Mouse (Mus musculus) limb, embryonic 11.5 days (tissue): ENCODE data around the gene Palm. TPM values are rescaled to one million over a fixed set of nuclear protein-coding genes. Genes with fewer than 3 reads are reported as not detected.
A peak's percentile ranks its signal among the peaks of the same experiment; 100 is the strongest.

ENCODE experiments used
- ATAC-seq: fragments of 200-750 bp; cut with Nextera tagmentation; 2 replicates; pipeline ENCODE4 v1.8.0; 2017; ENCODE audit warnings: low read depth; ENCODE audit not compliant: insufficient number of reproducible peaks, low FRiP score, low TSS enrichment
- DNase-seq: peaks from one replicate; pipeline ENCODE4 v3.0.0-alpha.2; 2015; ENCODE audit warnings: low spot score
- H3K27ac ChIP-seq: fragments of 300-500 bp; sonication (generic); replicated peaks from 2 replicates; pipeline ENCODE4 v1.5.1; 2014; ENCODE audit warnings: low read depth, mild to moderate bottlenecking, low read length
- H3K27me3 ChIP-seq: fragments of 300-500 bp; sonication (generic); 2 replicates; pipeline ENCODE4 v1.6.1; 2014; ENCODE audit warnings: mild to moderate bottlenecking, low read length, mixed read lengths; ENCODE audit not compliant: control insufficient read depth, insufficient read depth
- H3K36me3 ChIP-seq: fragments of 300-500 bp; sonication (generic); 2 replicates; pipeline ENCODE4 v1.6.1; 2014; ENCODE audit warnings: mild to moderate bottlenecking, low read length, moderate library complexity, mixed read lengths; ENCODE audit not compliant: control insufficient read depth, insufficient read depth
- H3K4me1 ChIP-seq: fragments of 300-500 bp; sonication (generic); 2 replicates; pipeline ENCODE4 v1.6.1; 2014; ENCODE audit warnings: low read length, mixed read lengths; ENCODE audit not compliant: control insufficient read depth, insufficient read depth
- H3K4me2 ChIP-seq: fragments of 300-500 bp; sonication (generic); 2 replicates; pipeline ENCODE4 v1.6.1; 2014; ENCODE audit warnings: low read depth, mild to moderate bottlenecking, moderate library complexity; ENCODE audit not compliant: severe bottlenecking
- H3K4me3 ChIP-seq: fragments of 300-500 bp; sonication (generic); 2 replicates; pipeline ENCODE4 v1.5.1; 2014; ENCODE audit warnings: low read depth, low read length
- H3K9ac ChIP-seq: fragments of 300-500 bp; sonication (generic); 2 replicates; pipeline ENCODE4 v1.6.1; 2014; ENCODE audit warnings: mild to moderate bottlenecking, low read length
- H3K9me3 ChIP-seq: fragments of 300-500 bp; sonication (generic); 2 replicates; pipeline ENCODE4 v1.6.1; 2016; ENCODE audit warnings: low read length; ENCODE audit not compliant: control insufficient read depth
- WGBS: fragments of 180-500 bp; shearing (Covaris S2); extraction: QIAGEN DNeasy Blood & Tissue Kit; methylation state at CpG from one replicate; pipeline ENCODE4 v1.1.7; 2014; 5-methylcytosine and 5-hydroxymethylcytosine counted together
- polyA plus RNA-seq: library from polyadenylated mRNA; unstranded; fragments of >200 nt; fragmentation: Nextera tagmentation; extraction: Ambion mirVana; gene quantifications from 2 replicates; pipeline ENCODE4 v1.2.1, GENCODE M21; 2014

Gene Palm
- polyA plus RNA-seq, 1 experiment from 2014 or later = 108 TPM

DNA sequence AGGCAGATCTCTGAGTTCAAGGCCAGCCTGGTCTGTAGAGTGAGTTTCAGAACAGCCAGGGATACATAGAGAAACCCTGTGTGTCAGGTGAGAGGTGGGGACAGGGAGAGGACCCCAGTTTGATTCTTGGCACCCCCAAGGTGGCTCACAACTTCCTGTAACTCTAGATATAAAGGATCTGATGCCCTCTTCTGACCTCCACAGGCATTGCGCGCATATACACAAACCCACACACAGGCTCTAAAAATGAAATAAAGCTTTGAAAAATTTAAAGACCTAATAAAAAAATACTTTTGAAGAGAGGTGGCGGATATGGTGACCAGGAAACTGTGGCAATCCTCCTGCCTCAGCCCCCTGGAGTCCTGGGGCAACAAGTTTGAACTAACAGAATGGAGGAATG is 2.5 kb downstream of the Palm start:
- Histone ChIP-seq H3K4me2 (no peak overlapping the region), H3K9ac (no peak overlapping the region), H3K36me3 (no peaks in the 10 kb centered on the region), H3K4me3 (no peak overlapping the region), H3K4me1 (peaks cover 15% of the 10 kb centered on the region), H3K27me3 (no peaks in the 10 kb centered on the region), H3K27ac (no peak overlapping the region), H3K9me3 (no peaks in the 10 kb centered on the region)
- 92% methylated on average over 3 of the region's 3 CpGs for WGBS
- DNase-seq (no peak), ATAC-seq (no peak)

DNA sequence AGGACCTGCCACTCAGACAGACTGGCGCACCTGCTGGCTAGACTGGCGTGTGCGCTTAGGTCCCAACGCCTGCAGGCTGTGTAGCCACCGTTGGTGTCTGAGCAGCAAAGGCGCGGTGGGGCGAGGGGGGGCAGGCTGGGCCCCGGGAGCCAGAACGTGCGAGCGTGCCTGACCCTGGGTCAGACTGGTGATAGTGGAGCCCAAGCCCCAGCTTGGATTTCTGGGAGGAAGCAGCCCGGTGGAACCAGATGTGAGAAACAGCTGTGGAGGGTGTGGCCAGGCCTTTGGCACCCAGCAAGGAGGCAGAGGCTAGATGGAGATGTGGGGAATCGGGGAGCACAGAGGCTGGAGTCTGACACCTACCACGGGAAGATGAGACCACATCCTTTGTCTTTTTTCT is 4.0 kb downstream of the Palm start:
- ATAC-seq (no peak), DNase-seq (peak; percentile 47)
- Histone ChIP-seq H3K27me3 (no peaks in the 10 kb centered on the region), H3K4me2 (no peak overlapping the region), H3K27ac (no peak overlapping the region), H3K9ac (no peak overlapping the region), H3K36me3 (no peaks in the 10 kb centered on the region), H3K9me3 (no peaks in the 10 kb centered on the region), H3K4me3 (no peak overlapping the region), H3K4me1 (peaks cover 20% of the 10 kb centered on the region)
- 32% methylated on average over 15 of the region's 15 CpGs for WGBS

DNA sequence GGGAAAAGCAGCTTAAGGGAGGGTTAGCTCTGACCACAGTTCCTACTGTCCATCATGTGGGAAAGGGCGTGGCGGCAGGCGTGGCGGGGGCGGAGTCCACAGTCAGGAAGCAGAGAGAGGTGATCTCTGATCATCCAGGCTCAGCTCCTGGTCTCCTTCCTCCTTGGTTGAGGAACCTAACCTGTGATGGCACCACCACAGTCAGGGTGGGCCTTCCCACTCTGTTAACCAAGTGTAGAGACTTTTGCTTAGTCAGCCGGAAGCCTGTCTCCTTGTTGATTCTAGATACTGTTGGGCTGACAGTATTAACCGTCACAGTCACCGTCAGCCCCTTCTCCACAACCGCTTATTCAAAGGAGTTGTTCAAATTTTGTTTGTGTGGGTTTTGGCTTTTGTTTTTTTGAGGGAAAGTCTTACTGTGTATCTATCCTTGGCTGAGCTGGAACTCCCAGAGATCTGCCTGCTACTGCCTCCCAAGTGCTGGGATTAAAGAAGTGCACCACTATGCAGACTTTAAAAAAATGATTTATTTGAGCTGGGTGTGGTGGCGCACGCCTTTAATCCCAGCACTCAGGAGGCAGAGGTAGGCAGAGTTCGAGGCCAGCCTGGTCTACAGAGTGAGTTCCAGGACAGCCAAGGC is 5.0 kb downstream of the Palm start:
- Histone ChIP-seq H3K27me3 (no peaks in the 10 kb centered on the region), H3K4me1 (peaks cover 31% of the 10 kb centered on the region)

DNA sequence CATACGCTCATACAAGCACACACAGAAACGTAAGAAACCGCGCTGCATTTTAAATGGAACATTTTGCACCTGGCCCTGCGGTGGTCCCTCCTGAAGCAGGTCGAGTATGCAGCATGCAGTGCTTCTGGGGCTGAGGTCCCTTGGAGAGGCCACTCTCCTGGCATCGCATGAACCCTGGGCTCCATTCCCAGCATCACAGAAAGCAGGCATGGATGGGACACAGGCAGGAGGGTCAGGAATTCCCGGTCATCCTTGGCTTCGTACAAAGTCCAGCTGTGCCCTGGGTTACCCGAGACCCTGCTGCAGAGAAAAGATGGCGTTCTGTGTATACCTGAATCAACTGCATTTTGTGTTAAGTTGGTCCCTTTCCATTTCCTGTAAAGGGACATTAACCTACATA is 7.1 kb downstream of the Palm start:
- Histone ChIP-seq H3K9ac (no peak overlapping the region), H3K27ac (peak overlapping the region; percentile 21; the same call in 1 of the 2 replicates), H3K4me3 (no peak overlapping the region), H3K4me1 (peaks cover 36% of the 10 kb centered on the region), H3K36me3 (no peaks in the 10 kb centered on the region), H3K9me3 (no peaks in the 10 kb centered on the region), H3K4me2 (no peak overlapping the region), H3K27me3 (no peaks in the 10 kb centered on the region)
- no peak for ATAC-seq
- WGBS = 84% methylated on average over 11 of the region's 11 CpGs
- DNase-seq = no peak

More for the DNA sequence above, 5.0 kb downstream of the Palm start:
- Histone ChIP-seq H3K36me3 (no peaks in the 10 kb centered on the region), H3K9ac (no peak overlapping the region), H3K9me3 (no peaks in the 10 kb centered on the region), H3K27ac (no peak overlapping the region), H3K4me2 (no peak overlapping the region), H3K4me3 (no peak overlapping the region)
- 92% methylated on average over 12 of the region's 12 CpGs for WGBS
- ATAC-seq (no peak), DNase-seq (no peak)

DNA sequence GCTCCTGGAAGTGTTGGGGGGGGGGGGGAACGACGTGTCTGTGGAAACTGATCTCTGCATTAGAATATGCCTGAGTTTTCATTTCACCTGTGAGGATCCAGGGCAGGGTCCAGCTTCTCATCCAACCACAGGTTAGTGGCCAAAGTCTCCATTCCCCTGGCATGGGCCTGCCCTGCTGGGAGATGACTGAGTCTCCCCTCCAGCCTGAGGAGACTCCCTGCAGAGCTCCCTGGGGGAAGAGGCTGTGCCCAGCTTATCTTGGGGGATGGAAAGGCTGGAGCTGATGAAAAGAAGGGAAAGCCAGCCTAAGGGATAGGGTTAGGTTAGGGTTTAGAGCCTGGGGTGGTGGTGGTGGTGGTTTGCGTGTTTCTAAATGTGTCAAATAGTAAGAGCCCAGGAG is 8.5 kb downstream of the Palm start:
- no peak overlapping the region for H3K4me2 ChIP-seq
- no peak overlapping the region for H3K27ac ChIP-seq
- WGBS = 42% methylated on average over 2 of the region's 3 CpGs
- H3K4me3 ChIP-seq = no peak overlapping the region
- no peaks in the 10 kb centered on the region for H3K9me3 ChIP-seq
- 0 out of 2 replicates have a peak, but pooled peaks cover 2% of the 10 kb centered on the region for H3K36me3 ChIP-seq
- H3K9ac ChIP-seq = no peak overlapping the region
- H3K4me1 ChIP-seq = peaks cover 36% of the 10 kb centered on the region
- no peaks in the 10 kb centered on the region for H3K27me3 ChIP-seq
- ATAC-seq = no peak
- no peak for DNase-seq

DNA sequence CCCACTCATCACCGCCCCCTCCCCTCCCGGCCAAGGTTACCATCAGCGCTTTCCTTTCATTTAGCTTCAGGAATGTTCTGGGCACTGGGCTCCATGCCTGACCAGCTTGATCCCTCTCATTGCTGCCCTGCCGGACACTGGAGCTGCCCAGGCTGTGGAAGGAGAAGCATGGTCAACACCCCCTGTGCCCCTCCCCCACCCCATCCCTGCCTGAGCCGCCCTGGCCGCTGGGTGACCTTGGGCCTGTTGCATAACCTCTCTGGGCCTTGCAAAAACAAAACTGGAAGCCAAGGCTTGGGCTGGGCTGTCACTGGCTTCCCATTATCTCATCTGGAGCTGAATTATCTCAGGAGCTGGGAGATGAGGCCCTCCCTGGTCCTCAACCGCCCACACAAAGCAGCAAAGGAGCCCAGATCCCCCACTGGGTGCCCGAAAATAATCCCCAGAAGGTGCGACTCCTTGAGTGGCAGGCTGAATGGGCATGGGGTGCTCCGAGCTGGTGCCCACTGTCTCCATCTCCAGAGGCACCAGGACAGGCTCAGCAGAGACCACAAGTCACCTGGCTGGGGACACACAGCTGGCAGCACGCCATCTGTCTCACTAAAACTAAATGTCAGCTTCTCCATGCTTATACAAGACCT is 9.1 kb downstream of the Palm start:
- no peak for DNase-seq
- H3K9ac ChIP-seq = no peak overlapping the region
- 0 out of 2 replicates have a peak overlapping the region, but pooled peaks have one; percentile 36 for H3K27ac ChIP-seq
- no peak overlapping the region for H3K4me3 ChIP-seq
- peaks cover 32% of the 10 kb centered on the region for H3K4me1 ChIP-seq
- no peak for ATAC-seq
- no peaks in the 10 kb centered on the region for H3K9me3 ChIP-seq
- no peaks in the 10 kb centered on the region for H3K27me3 ChIP-seq
- 0 out of 2 replicates have a peak, but pooled peaks cover 2% of the 10 kb centered on the region for H3K36me3 ChIP-seq
- H3K4me2 ChIP-seq = peak overlapping the region; percentile 4; the same call in 1 of the 2 replicates
- 52% methylated on average over 11 of the region's 11 CpGs for WGBS

DNA sequence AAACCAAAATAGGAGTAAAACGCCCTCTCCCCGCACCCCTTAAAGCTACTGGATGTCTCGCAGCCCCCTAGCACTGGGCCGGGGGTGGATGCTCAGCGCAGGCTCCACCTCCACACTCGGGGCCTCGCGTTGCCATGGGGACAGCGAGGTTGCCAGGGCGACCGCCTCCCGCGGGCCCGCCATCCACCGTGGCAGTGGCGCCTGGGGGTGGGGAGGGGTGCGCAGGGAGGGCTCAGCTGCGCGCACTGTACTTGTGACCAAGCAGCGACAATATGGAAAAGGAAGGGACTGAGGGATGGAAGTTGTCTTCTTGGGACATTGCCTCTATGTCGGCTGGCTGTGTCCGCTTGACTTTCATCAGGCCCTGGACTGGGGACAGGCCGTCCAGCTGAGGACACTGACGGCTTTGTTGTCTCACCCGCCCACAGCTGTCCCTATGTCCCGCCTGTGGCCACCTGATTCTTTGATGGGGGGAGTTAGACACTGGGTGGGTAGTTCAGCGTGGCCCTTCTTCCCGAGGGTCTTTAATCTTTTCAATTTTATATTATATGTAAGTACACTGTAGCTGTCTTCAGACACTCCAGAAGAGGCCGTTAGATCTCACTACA is 10.4 kb downstream of the Palm start:
- ATAC-seq = peak; percentile 90
- Histone ChIP-seq H3K4me3 (peak overlapping the region; percentile 17), H3K27ac (peak overlapping the region; percentile 61; the same call in 1 of the 2 replicates), H3K4me2 (peak overlapping the region; percentile 53), H3K4me1 (peaks cover 32% of the 10 kb centered on the region), H3K36me3 (0 out of 2 replicates have a peak, but pooled peaks cover 2% of the 10 kb centered on the region), H3K27me3 (no peaks in the 10 kb centered on the region), H3K9me3 (no peaks in the 10 kb centered on the region), H3K9ac (no peak overlapping the region)
- peak; percentile 91 for DNase-seq
- WGBS = 8% methylated on average over 29 of the region's 29 CpGs

DNA sequence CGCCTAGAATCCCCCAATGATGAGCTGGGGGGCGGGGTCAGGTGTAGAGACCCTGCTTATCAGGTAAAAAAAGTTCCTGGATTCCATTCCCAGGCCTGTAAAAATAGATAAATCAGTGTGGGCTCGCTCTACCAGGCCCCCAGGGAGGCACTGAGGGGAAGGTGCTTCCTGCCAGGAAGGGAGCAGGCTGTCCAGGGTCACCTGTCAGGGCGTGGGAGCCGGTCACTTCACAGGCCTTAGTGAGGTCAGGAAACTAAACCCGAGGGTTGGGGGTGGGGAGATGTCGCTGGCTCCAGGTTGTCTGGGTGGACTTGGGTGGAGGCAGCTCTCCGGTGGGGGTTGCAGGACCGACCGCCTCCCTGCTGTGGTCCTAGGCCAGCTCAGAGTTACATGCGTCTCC is 12.3 kb downstream of the Palm start:
- DNase-seq (no peak), ATAC-seq (no peak)
- Histone ChIP-seq H3K9ac (no peak overlapping the region; the same call in 1 of the 2 replicates), H3K27ac (no peak overlapping the region), H3K36me3 (peaks cover 2% of the 10 kb centered on the region), H3K9me3 (no peaks in the 10 kb centered on the region), H3K4me3 (no peak overlapping the region), H3K4me2 (no peak overlapping the region), H3K27me3 (no peaks in the 10 kb centered on the region), H3K4me1 (peaks cover 32% of the 10 kb centered on the region)
- WGBS = 57% methylated on average over 11 of the region's 11 CpGs
